Mouse (Mus musculus) forebrain, postnatal 0 days (tissue): Measurements from ENCODE around the gene Kazald1. TPM values are rescaled to one million over a fixed set of nuclear protein-coding genes. Genes with fewer than 3 reads are reported as not detected.

Source experiments
- ATAC-seq: fragments of 200-750 bp; cut with Nextera tagmentation; 2 replicates; pipeline ENCODE4 v1.8.0; 2017; ENCODE audit warnings: mild to moderate bottlenecking, moderate library complexity
- DNase-seq: peaks from one replicate; pipeline ENCODE4 v3.0.0-alpha.2; 2015
- H3K27ac ChIP-seq: fragments of 300-500 bp; sonication (generic); 2 replicates; pipeline ENCODE4 v1.5.1; 2014; ENCODE audit warnings: low read depth, mild to moderate bottlenecking, antibody characterized with exemption, low read length, moderate library complexity, mixed read lengths
- H3K27me3 ChIP-seq: fragments of 300-500 bp; sonication (generic); 2 replicates; pipeline ENCODE4 v1.6.1; 2014; ENCODE audit warnings: mild to moderate bottlenecking, low read length, mixed read lengths; ENCODE audit not compliant: insufficient read depth
- H3K36me3 ChIP-seq: fragments of 300-500 bp; sonication (generic); 2 replicates; pipeline ENCODE4 v1.6.1; 2014; ENCODE audit warnings: mild to moderate bottlenecking, moderate library complexity; ENCODE audit not compliant: insufficient read depth
- H3K4me1 ChIP-seq: fragments of 300-500 bp; sonication (generic); 2 replicates; pipeline ENCODE4 v1.6.1; 2014; ENCODE audit warnings: antibody characterized with exemption; ENCODE audit not compliant: insufficient read depth
- H3K4me2 ChIP-seq: fragments of 300-500 bp; sonication (generic); 2 replicates; pipeline ENCODE4 v1.6.1; 2014; ENCODE audit warnings: low read depth, mild to moderate bottlenecking, moderate library complexity
- H3K4me3 ChIP-seq: fragments of 300-500 bp; sonication (generic); 2 replicates; pipeline ENCODE4 v1.5.1; 2014; ENCODE audit warnings: low read depth, low read length, mixed read lengths
- H3K9ac ChIP-seq: fragments of 300-500 bp; sonication (generic); 2 replicates; pipeline ENCODE4 v1.6.1; 2014; ENCODE audit warnings: mild to moderate bottlenecking
- H3K9me3 ChIP-seq: fragments of 300-500 bp; sonication (generic); 2 replicates; pipeline ENCODE4 v1.6.1; 2016; ENCODE audit warnings: low read length
- CTCF ChIP-seq: sonication (generic); IDR thresholded peaks from 2 replicates; pipeline ENCODE4 v1.5.1; 2016; ENCODE audit warnings: antibody characterized with exemption, control low read depth, low read depth
- WGBS: fragments of 180-500 bp; shearing (Covaris S2); extraction: QIAGEN DNeasy Blood & Tissue Kit; methylation state at CpG from one replicate; pipeline ENCODE4 v1.1.7; 2014; 5-methylcytosine and 5-hydroxymethylcytosine counted together
- polyA plus RNA-seq: library from polyadenylated mRNA; unstranded; fragments of >200 nt; fragmentation: Nextera tagmentation; extraction: Ambion mirVana; gene quantifications from 2 replicates; pipeline ENCODE4 v1.2.1, GENCODE M21; 2015
- total RNA-seq: library from RNA; depleted of rRNA; stranded (reverse); fragments of >200 nt; gene quantifications from 2 replicates; pipeline ENCODE4 v1.2.3, GENCODE M21; 2014

Gene Kazald1
- total and polyA plus RNA-seq, 2 experiments from 2014 or later, result 1.7 to 6.1 TPM

DNA sequence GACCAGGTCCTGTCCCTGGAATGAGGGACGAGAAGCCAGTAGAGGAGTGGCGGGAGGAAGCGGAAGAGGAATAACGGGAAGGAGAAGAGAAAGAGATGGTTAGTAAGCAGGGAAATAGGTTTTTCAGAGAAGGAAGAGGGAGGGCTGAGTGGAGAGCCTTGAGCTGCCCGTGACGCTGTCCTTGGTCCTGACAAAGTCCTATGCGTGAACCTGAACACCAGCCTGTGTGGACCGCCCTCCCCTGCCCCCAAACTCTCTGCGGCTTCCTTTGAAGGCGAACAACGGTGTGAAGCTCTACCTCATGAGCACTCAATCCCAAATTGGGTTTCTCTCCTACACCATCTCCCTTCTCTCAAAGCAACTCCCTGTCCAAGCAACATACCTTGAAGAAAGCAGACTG lies 22.8 kb downstream of the Kazald1 start:
- no peak for TF ChIP-seq CTCF
- no peak for DNase-seq
- 34% methylated on average over 11 of the region's 11 CpGs for WGBS

GRCm38 (mm10) chr19:45100486-45101270 lies 25.6 kb downstream of the Kazald1 start:
- no peak for ATAC-seq
- H3K4me1 ChIP-seq, result no peaks in the 10 kb centered on the region
- 76% methylated on average over 8 of the region's 8 CpGs for WGBS
- H3K4me3 ChIP-seq, result no peak overlapping the region
- no peak for DNase-seq
- no peak overlapping the region for H3K27ac ChIP-seq
- H3K9ac ChIP-seq, result no peak overlapping the region
- H3K9me3 ChIP-seq, result no peaks in the 10 kb centered on the region
- H3K4me2 ChIP-seq, result no peak overlapping the region
- no peak for TF ChIP-seq CTCF
- H3K27me3 ChIP-seq, result no peaks in the 10 kb centered on the region; the same call in 1 of the 2 replicates
- H3K36me3 ChIP-seq, result no peaks in the 10 kb centered on the region

More for the DNA sequence above, 22.8 kb downstream of the Kazald1 start:
- Histone ChIP-seq H3K4me3 (no peak overlapping the region), H3K9ac (no peak overlapping the region), H3K36me3 (no peaks in the 10 kb centered on the region), H3K4me1 (no peaks in the 10 kb centered on the region), H3K9me3 (no peaks in the 10 kb centered on the region), H3K4me2 (no peak overlapping the region), H3K27ac (no peak overlapping the region), H3K27me3 (no peaks in the 10 kb centered on the region; the same call in 1 of the 2 replicates)
- ATAC-seq, result no peak

GRCm38 (mm10) chr19:45105591-45105990 lies 30.6 kb downstream of the Kazald1 start:
- H3K4me1 ChIP-seq, result no peaks in the 10 kb centered on the region
- no peak overlapping the region for H3K4me2 ChIP-seq
- no peaks in the 10 kb centered on the region; the same call in 1 of the 2 replicates for H3K27me3 ChIP-seq
- WGBS, result 31% methylated on average over 1 of the region's 1 CpGs
- no peak for TF ChIP-seq CTCF
- DNase-seq (no peak), ATAC-seq (no peak)
- H3K9ac ChIP-seq, result no peak overlapping the region
- no peaks in the 10 kb centered on the region for H3K36me3 ChIP-seq
- H3K9me3 ChIP-seq, result no peaks in the 10 kb centered on the region
- H3K4me3 ChIP-seq, result no peak overlapping the region
- H3K27ac ChIP-seq, result no peak overlapping the region

DNA sequence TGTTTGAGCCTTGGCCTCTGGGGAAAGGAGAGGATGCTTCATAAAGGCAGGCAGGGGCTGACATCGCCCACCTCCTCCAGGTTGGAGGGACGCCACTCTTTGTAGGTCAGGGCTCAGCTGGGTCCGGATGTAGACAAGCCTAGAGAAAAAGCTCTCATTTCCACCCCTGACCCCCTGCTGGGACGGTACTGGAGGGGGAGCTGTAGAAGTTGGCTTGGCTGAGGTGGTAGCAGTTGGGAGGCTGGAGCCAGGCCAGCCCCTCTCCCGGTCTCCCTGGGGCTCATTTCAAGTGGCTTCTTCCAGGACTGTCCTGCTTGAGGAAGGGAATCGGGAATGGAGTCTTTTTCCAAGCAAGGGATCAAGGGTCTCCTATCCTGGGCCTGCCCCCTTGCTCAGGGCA lies 31.6 kb downstream of the Kazald1 start:
- H3K36me3 ChIP-seq, result no peaks in the 10 kb centered on the region
- no peaks in the 10 kb centered on the region for H3K9me3 ChIP-seq
- no peaks in the 10 kb centered on the region; the same call in 1 of the 2 replicates for H3K27me3 ChIP-seq
- no peak overlapping the region for H3K4me2 ChIP-seq
- H3K27ac ChIP-seq, result no peak overlapping the region
- no peak overlapping the region for H3K9ac ChIP-seq
- no peak overlapping the region for H3K4me3 ChIP-seq
- no peak for TF ChIP-seq CTCF
- no peak for ATAC-seq
- no peaks in the 10 kb centered on the region for H3K4me1 ChIP-seq
- no peak for DNase-seq
- 44% methylated on average over 6 of the region's 6 CpGs for WGBS

- H3K9me3 ChIP-seq, result no peaks in the 10 kb centered on the region
- no peak overlapping the region for H3K4me3 ChIP-seq
- ATAC-seq, result no peak
- no peaks in the 10 kb centered on the region for H3K36me3 ChIP-seq
- no peak for DNase-seq
- 84% methylated on average over 8 of the region's 8 CpGs for WGBS
- no peak overlapping the region for H3K4me2 ChIP-seq
- H3K9ac ChIP-seq, result no peak overlapping the region
- H3K27me3 ChIP-seq, result no peaks in the 10 kb centered on the region
- no peak overlapping the region for H3K27ac ChIP-seq
- no peak for TF ChIP-seq CTCF
- no peaks in the 10 kb centered on the region for H3K4me1 ChIP-seq
These were observed 35.6 kb downstream of the Kazald1 start for GRCm38 (mm10) chr19:45110681-45111080.

DNA sequence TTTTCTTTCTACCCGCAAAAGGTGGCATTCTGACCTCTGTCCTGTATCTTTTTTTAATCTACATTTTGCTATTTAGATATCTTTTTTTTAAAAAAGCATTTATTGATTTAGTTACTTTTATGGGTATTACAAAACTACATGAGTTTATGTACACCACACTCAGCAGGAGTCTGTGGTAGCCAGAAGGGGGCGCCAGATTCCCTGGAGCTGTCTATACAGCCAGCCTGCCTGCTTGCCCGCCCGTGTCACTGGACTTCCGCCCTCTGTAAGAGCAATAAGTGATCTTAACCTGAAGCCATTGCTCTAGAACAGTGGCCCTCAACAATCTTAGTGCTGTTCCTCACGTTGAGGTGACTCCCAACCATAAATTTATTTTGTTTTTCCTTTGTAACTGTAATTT lies 37.4 kb downstream of the Kazald1 start:
- Histone ChIP-seq H3K4me2 (no peak overlapping the region), H3K36me3 (no peaks in the 10 kb centered on the region), H3K27me3 (no peaks in the 10 kb centered on the region), H3K4me3 (no peak overlapping the region), H3K9ac (no peak overlapping the region), H3K9me3 (no peaks in the 10 kb centered on the region), H3K27ac (no peak overlapping the region), H3K4me1 (no peaks in the 10 kb centered on the region)
- no peak for DNase-seq
- no peak for ATAC-seq
- WGBS, result 85% methylated on average over 6 of the region's 6 CpGs
- no peak for TF ChIP-seq CTCF

DNA sequence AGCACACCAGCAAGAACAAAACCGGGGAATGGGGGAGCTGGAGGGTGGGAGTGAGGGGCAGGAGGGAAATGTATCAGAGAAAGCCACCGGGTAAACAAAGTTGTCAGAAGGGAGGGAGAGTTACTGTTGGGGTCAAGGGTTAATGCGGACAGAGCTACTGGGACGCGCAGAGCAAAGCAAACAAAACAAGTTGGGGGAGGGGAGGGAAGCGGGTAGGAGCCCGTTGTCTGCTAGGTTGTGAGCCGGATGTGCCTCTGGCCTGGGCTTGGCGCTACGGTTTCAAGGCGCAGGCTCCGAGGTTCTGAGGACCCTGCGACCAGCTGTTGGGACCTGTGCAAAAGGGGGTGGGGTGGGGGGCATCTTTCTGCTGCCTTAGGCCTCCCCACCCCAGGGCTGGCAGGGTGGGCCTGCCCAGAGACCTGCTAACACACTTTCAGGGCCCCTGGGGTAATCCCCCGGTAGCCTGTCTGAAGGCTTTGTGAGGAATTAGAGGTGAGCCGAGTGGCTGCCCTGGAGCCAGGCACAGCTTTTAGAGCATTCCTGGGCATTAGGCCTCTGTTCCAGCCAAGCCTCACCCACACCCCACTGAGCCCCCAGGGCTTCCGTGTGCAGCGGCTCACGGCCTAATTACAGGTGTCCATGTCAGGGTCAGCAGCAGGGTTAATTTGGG lies 38.9 kb downstream of the Kazald1 start:
- H3K4me1 ChIP-seq, result no peaks in the 10 kb centered on the region
- H3K9me3 ChIP-seq, result no peaks in the 10 kb centered on the region
- H3K4me2 ChIP-seq, result no peak overlapping the region
- DNase-seq (no peak), ATAC-seq (no peak)
- TF ChIP-seq CTCF, result no peak
- H3K27me3 ChIP-seq, result no peaks in the 10 kb centered on the region
- no peak overlapping the region for H3K9ac ChIP-seq
- no peak overlapping the region for H3K4me3 ChIP-seq
- H3K36me3 ChIP-seq, result no peaks in the 10 kb centered on the region
- H3K27ac ChIP-seq, result no peak overlapping the region
- WGBS, result 4% methylated on average over 18 of the region's 18 CpGs
